Mouse (Mus musculus): Measurements from ENCODE around the gene Mindy2.

DNA sequence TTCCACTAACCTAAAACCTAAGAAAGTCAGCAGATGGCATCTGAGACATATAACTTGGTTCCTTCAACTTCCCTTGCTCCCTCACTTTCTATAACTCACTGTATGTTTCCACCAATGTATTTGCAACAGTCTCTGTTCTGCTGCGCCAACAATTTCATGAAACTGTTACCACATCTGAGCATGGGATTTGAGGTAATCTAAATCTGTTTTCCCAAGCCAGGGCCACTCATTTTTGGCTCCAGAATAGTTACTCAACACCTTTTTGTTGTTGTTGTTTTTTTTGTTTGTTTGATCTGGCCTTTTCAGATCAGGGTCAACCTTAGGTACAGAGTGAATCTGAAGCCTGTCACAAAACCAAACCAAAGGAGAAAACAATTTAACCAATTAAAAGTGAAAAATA lies 6.0 kb downstream of the Mindy2 start:
- no peak for TF ChIP-seq CTCF (IDR thresholded peaks at IDR 0.05; ENCODE audit: low read depth)
- no peak for TF ChIP-seq EP300 (IDR thresholded peaks at IDR 0.05; ENCODE audit: low read depth)
